Mouse (Mus musculus): ENCODE measurements at regions not wholly inside any gene's neighbourhood (a gene's known extent, or its start where the extent isn't known, plus 50 kb on each side); places are given as distances from the start of the nearest gene placed in this dataset.

- Histone ChIP-seq H3K27ac (replicated peaks) (no peak overlapping the region), H3K9me3 (replicated peaks) (no peaks in the 10 kb centered on the region), H3K36me3 (no peaks in the 10 kb centered on the region), H3K4me1 (0 out of 2 replicates have a peak, but pooled peaks cover 6% of the 10 kb centered on the region), H3K4me2 (no peak overlapping the region), H3K27me3 (replicated peaks) (no peaks in the 10 kb centered on the region), H3K4me3 (replicated peaks) (no peak overlapping the region), H3K9ac (replicated peaks) (no peak overlapping the region)
- no peak for ATAC-seq (ENCODE audit: low FRiP score)
- 50% methylated on average over 3 of the region's 3 CpGs for WGBS
These were observed 110.7 kb downstream of the Bms1 start for GRCm38 (mm10) chr6:118308586-118308985.

GRCm38 (mm10) chr6:118307481-118307880 lies 110.0 kb upstream of the Ret start:
- Histone ChIP-seq H3K4me2 (no peak overlapping the region), H3K9ac (replicated peaks) (no peak overlapping the region), H3K9me3 (replicated peaks) (no peaks in the 10 kb centered on the region), H3K36me3 (no peaks in the 10 kb centered on the region), H3K4me3 (replicated peaks) (no peak overlapping the region), H3K4me1 (peaks cover 15% of the 10 kb centered on the region), H3K27me3 (replicated peaks) (no peaks in the 10 kb centered on the region), H3K27ac (replicated peaks) (no peak overlapping the region)
- no peak for ATAC-seq (ENCODE audit: low FRiP score)
- WGBS: 49% methylated on average over 4 of the region's 4 CpGs

- Histone ChIP-seq H3K4me3 (replicated peaks) (no peak overlapping the region), H3K4me1 (peaks cover 30% of the 10 kb centered on the region), H3K9ac (replicated peaks) (no peak overlapping the region), H3K27ac (replicated peaks) (no peak overlapping the region), H3K9me3 (replicated peaks) (no peaks in the 10 kb centered on the region), H3K4me2 (no peak overlapping the region), H3K27me3 (replicated peaks) (no peaks in the 10 kb centered on the region), H3K36me3 (no peaks in the 10 kb centered on the region)
- ATAC-seq (ENCODE audit: low FRiP score): no peak
- 91% methylated on average over 3 of the region's 3 CpGs for WGBS
These were observed 107.7 kb upstream of the Ret start for GRCm38 (mm10) chr6:118305209-118305608.

GRCm38 (mm10) chr6:118302783-118303350 lies 105.3 kb upstream of the Ret start:
- peak overlapping the region; percentile 52; the same call in 1 of the 2 replicates for H3K27ac ChIP-seq (replicated peaks)
- no peak overlapping the region for H3K4me3 ChIP-seq (replicated peaks)
- H3K4me1 ChIP-seq: peaks cover 27% of the 10 kb centered on the region
- ATAC-seq (ENCODE audit: low FRiP score): no peak
- no peaks in the 10 kb centered on the region for H3K36me3 ChIP-seq
- 44% methylated on average over 7 of the region's 7 CpGs for WGBS
- H3K27me3 ChIP-seq (replicated peaks): no peaks in the 10 kb centered on the region
- H3K4me2 ChIP-seq: 0 out of 2 replicates have a peak overlapping the region, but pooled peaks have one; percentile 2
- H3K9ac ChIP-seq (replicated peaks): no peak overlapping the region
- H3K9me3 ChIP-seq (replicated peaks): no peaks in the 10 kb centered on the region

- 29% methylated on average over 11 of the region's 11 CpGs for WGBS
- H3K4me1 ChIP-seq: peaks cover 27% of the 10 kb centered on the region
- H3K36me3 ChIP-seq: no peaks in the 10 kb centered on the region
- ATAC-seq (ENCODE audit: low FRiP score): peak; percentile 74
- no peak overlapping the region for H3K9ac ChIP-seq (replicated peaks)
- no peaks in the 10 kb centered on the region for H3K9me3 ChIP-seq (replicated peaks)
- no peak overlapping the region for H3K4me3 ChIP-seq (replicated peaks)
- H3K4me2 ChIP-seq: 0 out of 2 replicates have a peak overlapping the region, but pooled peaks have one; percentile 2
- H3K27me3 ChIP-seq (replicated peaks): no peaks in the 10 kb centered on the region
- H3K27ac ChIP-seq (replicated peaks): peak overlapping the region; percentile 52
These were observed 104.6 kb upstream of the Ret start for GRCm38 (mm10) chr6:118301880-118302782.

- ATAC-seq (ENCODE audit: low FRiP score): no peak
- WGBS: 76% methylated on average over 6 of the region's 6 CpGs
- Histone ChIP-seq H3K4me1 (peaks cover 24% of the 10 kb centered on the region), H3K4me3 (replicated peaks) (no peak overlapping the region), H3K4me2 (no peak overlapping the region), H3K9me3 (replicated peaks) (no peaks in the 10 kb centered on the region), H3K27ac (replicated peaks) (no peak overlapping the region), H3K9ac (replicated peaks) (no peak overlapping the region), H3K36me3 (no peaks in the 10 kb centered on the region), H3K27me3 (replicated peaks) (no peaks in the 10 kb centered on the region)
These were observed 103.3 kb upstream of the Ret start for GRCm38 (mm10) chr6:118300781-118301180.

- no peaks in the 10 kb centered on the region for H3K27me3 ChIP-seq (replicated peaks)
- H3K27ac ChIP-seq (replicated peaks): no peak overlapping the region
- 85% methylated on average over 8 of the region's 8 CpGs for WGBS
- no peak for ATAC-seq (ENCODE audit: low FRiP score)
- no peak overlapping the region for H3K4me2 ChIP-seq
- no peaks in the 10 kb centered on the region for H3K36me3 ChIP-seq
- no peak overlapping the region for H3K9ac ChIP-seq (replicated peaks)
- H3K4me1 ChIP-seq: peaks cover 17% of the 10 kb centered on the region
- H3K4me3 ChIP-seq (replicated peaks): no peak overlapping the region
- H3K9me3 ChIP-seq (replicated peaks): no peaks in the 10 kb centered on the region
These were observed 100.1 kb upstream of the Ret start for GRCm38 (mm10) chr6:118297576-118297975.

GRCm38 (mm10) chr6:118293986-118294385 lies 96.5 kb upstream of the Ret start:
- H3K4me3 ChIP-seq (replicated peaks): no peak overlapping the region
- ATAC-seq (ENCODE audit: low FRiP score): no peak

GRCm38 (mm10) chr6:118292928-118293327 lies 95.4 kb upstream of the Ret start:
- H3K27me3 ChIP-seq (replicated peaks): no peaks in the 10 kb centered on the region
- H3K4me1 ChIP-seq: no peaks in the 10 kb centered on the region
- H3K9me3 ChIP-seq (replicated peaks): no peaks in the 10 kb centered on the region
- no peak overlapping the region for H3K9ac ChIP-seq (replicated peaks)
- H3K36me3 ChIP-seq: no peaks in the 10 kb centered on the region
- no peak for ATAC-seq (ENCODE audit: low FRiP score)
- H3K4me3 ChIP-seq (replicated peaks): no peak overlapping the region
- WGBS: 26% methylated on average over 2 of the region's 2 CpGs
- no peak overlapping the region for H3K4me2 ChIP-seq
- H3K27ac ChIP-seq (replicated peaks): no peak overlapping the region

More at GRCm38 (mm10) chr6:118293986-118294385, 96.5 kb upstream of the Ret start:
- Histone ChIP-seq H3K9ac (replicated peaks) (no peak overlapping the region), H3K4me2 (no peak overlapping the region), H3K9me3 (replicated peaks) (no peaks in the 10 kb centered on the region), H3K36me3 (no peaks in the 10 kb centered on the region), H3K27ac (replicated peaks) (no peak overlapping the region), H3K27me3 (replicated peaks) (no peaks in the 10 kb centered on the region), H3K4me1 (no peaks in the 10 kb centered on the region)
- 79% methylated on average over 2 of the region's 2 CpGs for WGBS

- Histone ChIP-seq H3K9me3 (replicated peaks) (no peaks in the 10 kb centered on the region), H3K36me3 (no peaks in the 10 kb centered on the region), H3K4me1 (no peaks in the 10 kb centered on the region), H3K27me3 (replicated peaks) (no peaks in the 10 kb centered on the region), H3K4me3 (replicated peaks) (no peak overlapping the region), H3K4me2 (no peak overlapping the region), H3K27ac (replicated peaks) (no peak overlapping the region), H3K9ac (replicated peaks) (no peak overlapping the region)
- 55% methylated on average over 2 of the region's 2 CpGs for WGBS
- no peak for ATAC-seq (ENCODE audit: low FRiP score)
These were observed 94.8 kb upstream of the Ret start for GRCm38 (mm10) chr6:118292272-118292671.

- WGBS: 80% methylated on average over 2 of the region's 2 CpGs
- Histone ChIP-seq H3K27me3 (replicated peaks) (no peaks in the 10 kb centered on the region), H3K9me3 (replicated peaks) (no peaks in the 10 kb centered on the region)
These were observed 93.9 kb upstream of the Ret start for GRCm38 (mm10) chr6:118291426-118291825.

GRCm38 (mm10) chr6:118285246-118285645 lies 87.7 kb upstream of the Ret start:
- WGBS: 79% methylated on average over 7 of the region's 7 CpGs

More at GRCm38 (mm10) chr6:118291426-118291825, 93.9 kb upstream of the Ret start:
- Histone ChIP-seq H3K4me1 (no peaks in the 10 kb centered on the region), H3K4me3 (replicated peaks) (no peak overlapping the region), H3K9ac (replicated peaks) (no peak overlapping the region), H3K36me3 (no peaks in the 10 kb centered on the region), H3K4me2 (no peak overlapping the region), H3K27ac (replicated peaks) (no peak overlapping the region)
- ATAC-seq (ENCODE audit: low FRiP score): no peak

More at GRCm38 (mm10) chr6:118285246-118285645, 87.7 kb upstream of the Ret start:
- H3K27me3 ChIP-seq (replicated peaks): no peaks in the 10 kb centered on the region
- no peaks in the 10 kb centered on the region for H3K9me3 ChIP-seq (replicated peaks)
- no peaks in the 10 kb centered on the region for H3K4me1 ChIP-seq
- no peak for ATAC-seq (ENCODE audit: low FRiP score)
- no peak overlapping the region for H3K4me2 ChIP-seq
- H3K27ac ChIP-seq (replicated peaks): no peak overlapping the region
- no peaks in the 10 kb centered on the region for H3K36me3 ChIP-seq
- H3K9ac ChIP-seq (replicated peaks): no peak overlapping the region
- H3K4me3 ChIP-seq (replicated peaks): no peak overlapping the region
